Mouse (Mus musculus) brain, embryonic 14.5 days (tissue): ENCODE measurements around the gene Smtn.

ENCODE experiments used
- CTCF ChIP-seq: fragments of 200-500 bp; IDR thresholded peaks from 2 replicates; pipeline ENCODE4 v1.5.1; 2012; ENCODE audit warnings: inconsistent platforms, mild to moderate bottlenecking, moderate library complexity, borderline replicate concordance; ENCODE audit not compliant: insufficient read depth, insufficient read length; ENCODE audit errors: extremely low read depth
- POLR2A ChIP-seq: fragments of 200-500 bp; IDR thresholded peaks from 2 replicates; pipeline ENCODE4 v1.6.1; 2012; ENCODE audit warnings: mild to moderate bottlenecking, inconsistent platforms, borderline replicate concordance; ENCODE audit not compliant: poor library complexity, insufficient read depth, insufficient read length, severe bottlenecking; ENCODE audit errors: extremely low read depth

- TF ChIP-seq POLR2A: no peak
- TF ChIP-seq CTCF: no peak
Measured at GRCm38 (mm10) chr11:3497296-3497695, 43.1 kb downstream of the Smtn start.
